Mouse (Mus musculus) ovary, postnatal 36 days (tissue): ENCODE data around the gene Dusp10.

ENCODE experiments used
- DNase-seq: peaks from one replicate; pipeline ENCODE4 v3.0.0; 2022; ENCODE audit warnings: low spot score, mixed read lengths

Gene Dusp10

GRCm38 (mm10) chr1:184013106-184013505 is at the start of gene Dusp10:
Gene Dusp10 (plus strand): TSS chr1:184013302.
- DNase-seq, result no peak

GRCm38 (mm10) chr1:183965341-183965740 is 47.8 kb upstream of the Dusp10 start:
- no peak for DNase-seq

- DNase-seq, result no peak
Measured at GRCm38 (mm10) chr1:183969265-183969664, 43.8 kb upstream of the Dusp10 start.

GRCm38 (mm10) chr1:183979814-183980243 is 33.3 kb upstream of the Dusp10 start:
- DNase-seq, result no peak

GRCm38 (mm10) chr1:183982108-183982507 is 31.0 kb upstream of the Dusp10 start:
- DNase-seq, result no peak

DNA sequence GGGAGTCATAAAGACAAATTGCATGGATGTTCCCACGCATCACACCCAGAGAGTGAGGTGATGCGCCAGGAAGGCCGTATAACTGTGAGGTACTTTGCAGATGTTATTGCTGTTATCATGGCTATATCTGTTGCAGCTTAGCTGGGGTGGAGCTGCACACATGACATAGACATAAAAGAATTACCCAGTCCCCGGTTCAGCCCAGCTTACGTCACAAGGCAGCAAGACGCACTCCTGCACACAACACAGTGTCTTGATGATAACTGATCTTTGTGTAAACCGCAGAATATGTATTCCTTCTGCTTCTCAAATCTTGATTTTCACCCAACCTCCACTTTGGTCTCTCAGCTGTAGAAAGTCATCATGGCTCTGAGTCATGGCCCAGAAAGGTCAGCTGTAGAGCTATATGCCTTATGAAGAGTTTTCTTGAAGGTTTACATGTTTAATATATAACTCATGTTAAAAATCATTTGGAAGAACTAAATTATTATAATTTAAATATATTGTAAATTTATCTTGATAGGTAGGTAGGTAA is 25.3 kb upstream of the Dusp10 start:
- no peak for DNase-seq

- no peak for DNase-seq
Measured at GRCm38 (mm10) chr1:183991921-183992320, 21.2 kb upstream of the Dusp10 start.

- DNase-seq, result no peak
Measured at GRCm38 (mm10) chr1:183997207-183997606, 15.9 kb upstream of the Dusp10 start.

GRCm38 (mm10) chr1:184002470-184002869 is 10.6 kb upstream of the Dusp10 start:
- no peak for DNase-seq

GRCm38 (mm10) chr1:184004311-184004710 is 8.8 kb upstream of the Dusp10 start:
- peak; percentile 9 for DNase-seq

GRCm38 (mm10) chr1:184005315-184006058 is 7.6 kb upstream of the Dusp10 start:
- no peak for DNase-seq

DNA sequence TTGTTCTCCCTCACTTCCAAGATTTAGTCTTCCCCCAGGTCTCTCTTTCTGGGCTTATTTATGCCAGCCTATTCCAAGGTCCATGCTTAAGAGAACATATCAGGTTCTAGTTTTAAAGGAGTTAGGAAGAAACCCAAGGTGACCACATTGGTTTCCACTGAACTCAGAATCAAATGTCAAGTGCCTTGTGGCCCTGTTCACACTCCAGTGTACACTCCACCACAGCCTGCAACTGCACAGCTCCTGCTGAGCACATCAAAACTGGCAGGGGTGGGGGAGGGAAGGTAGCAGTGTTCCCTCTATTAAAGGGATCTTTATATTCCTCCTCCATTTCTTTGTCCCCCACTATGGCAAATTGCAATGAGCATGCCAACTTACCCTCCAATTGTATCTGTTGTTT is 7.0 kb upstream of the Dusp10 start:
- no peak for DNase-seq

GRCm38 (mm10) chr1:184011311-184011710 is 1.8 kb upstream of the Dusp10 start:
- no peak for DNase-seq

GRCm38 (mm10) chr1:184014091-184014490 is 989 bp downstream of the Dusp10 start:
- DNase-seq, result no peak

- DNase-seq, result no peak
Measured at GRCm38 (mm10) chr1:184015995-184016730, 3.1 kb downstream of the Dusp10 start.

GRCm38 (mm10) chr1:184017606-184018005 is 4.5 kb downstream of the Dusp10 start:
- no peak for DNase-seq

- no peak for DNase-seq
Measured at GRCm38 (mm10) chr1:184019042-184019721, 6.1 kb downstream of the Dusp10 start.

DNA sequence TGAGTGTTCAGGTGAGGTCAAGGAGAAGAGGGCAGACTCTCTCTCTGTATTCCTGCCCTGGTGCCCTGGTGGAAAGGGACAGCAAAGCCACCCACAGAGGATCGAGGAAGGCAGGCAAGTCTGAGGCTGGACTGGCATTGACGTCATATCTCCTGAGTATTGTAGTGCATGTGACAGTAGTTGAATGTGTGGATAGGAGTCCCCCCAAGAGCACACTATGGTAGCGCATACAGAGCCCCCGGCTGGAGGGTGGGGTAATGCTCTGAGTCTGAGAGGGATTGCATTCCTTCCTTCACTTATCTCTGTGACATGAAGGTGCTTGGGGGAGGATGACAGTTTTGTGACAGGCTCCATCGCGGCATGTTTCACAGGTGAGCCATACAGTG is 6.6 kb downstream of the Dusp10 start:
- DNase-seq, result no peak

GRCm38 (mm10) chr1:184023971-184024370 is 10.9 kb downstream of the Dusp10 start:
- DNase-seq, result no peak

- DNase-seq, result no peak
Measured at GRCm38 (mm10) chr1:184024631-184025030, 11.5 kb downstream of the Dusp10 start.

- no peak for DNase-seq
Measured at GRCm38 (mm10) chr1:184025079-184025478, 12.0 kb downstream of the Dusp10 start.

GRCm38 (mm10) chr1:184027039-184027438 is 13.9 kb downstream of the Dusp10 start:
- DNase-seq, result no peak
